Mouse (Mus musculus) MEL (cell line): ENCODE results near the gene 5430403G16Rik. TPM values are rescaled to one million over a fixed set of nuclear protein-coding genes. Genes with fewer than 3 reads are reported as not detected.
A peak's percentile ranks its signal among the peaks of the same experiment; 100 is the strongest.
"Not testable (repeated sequence)": the region's sequence is repeated elsewhere in the genome, so short reads cannot be mapped to it uniquely, and the experiment has no call there.

Experiments used
- DNase-seq: peaks from one replicate; pipeline ENCODE4 v3.0.0; 2011; ENCODE audit warnings: low read depth, low spot score
- H3K27ac ChIP-seq: 2 replicates; pipeline ENCODE4 v1.5.1; 2012; ENCODE audit warnings: low read depth, mild to moderate bottlenecking, control low read depth, low read length, moderate library complexity; ENCODE audit not compliant: control insufficient read depth
- H3K27me3 ChIP-seq, 2 experiments: fragments of 150-350 bp in 1 of 2; sonication (generic) in 1 of 2; 2 replicates each; pipeline ENCODE4 v1.6.1; 2012; ENCODE audit warnings: low read length in 2 of 2, mild to moderate bottlenecking in 2 of 2, improper control_type of control experiment in 1 of 2, moderate library complexity in 1 of 2; ENCODE audit not compliant: insufficient read depth in 2 of 2, control insufficient read depth in 1 of 2
- H3K36me3 ChIP-seq, 2 experiments: 2 replicates each; pipeline ENCODE4 v1.6.1; 2012 to 2014; ENCODE audit warnings: low read length in 2 of 2, improper control_type of control experiment in 1 of 2, inconsistent platforms in 1 of 2, mild to moderate bottlenecking in 1 of 2; ENCODE audit not compliant: insufficient read depth in 2 of 2, control insufficient read depth in 1 of 2
- H3K4me1 ChIP-seq, 2 experiments: fragments of 150-350 bp in 1 of 2; sonication (generic) in 1 of 2; 2 replicates each; pipeline ENCODE4 v1.6.1; 2012; ENCODE audit warnings: low read length in 2 of 2, improper control_type of control experiment in 1 of 2, mild to moderate bottlenecking in 1 of 2; ENCODE audit not compliant: insufficient read depth in 2 of 2, control insufficient read depth in 1 of 2
- H3K4me3 ChIP-seq, 2 experiments: fragments of 150-350 bp in 1 of 2; sonication (generic) in 1 of 2; 2 replicates each; pipeline ENCODE4 v1.5.1; 2012; ENCODE audit warnings: low read depth in 2 of 2, low read length in 2 of 2, mild to moderate bottlenecking in 2 of 2, moderate library complexity in 2 of 2, control low read depth in 1 of 2, improper control_type of control experiment in 1 of 2; ENCODE audit not compliant: control insufficient read depth in 1 of 2, insufficient read depth in 1 of 2
- H3K79me2 ChIP-seq: 2 replicates; pipeline ENCODE4 v1.6.1; 2012; ENCODE audit warnings: mild to moderate bottlenecking, low read length, moderate library complexity; ENCODE audit not compliant: control insufficient read depth, poor library complexity, insufficient read depth
- H3K9ac ChIP-seq: 2 replicates; pipeline ENCODE4 v1.6.1; 2012; ENCODE audit warnings: low read depth, mild to moderate bottlenecking, control low read depth, low read length, moderate library complexity; ENCODE audit not compliant: control insufficient read depth, poor library complexity, severe bottlenecking
- H3K9me3 ChIP-seq: fragments of 150-350 bp; sonication (generic); replicated peaks from 2 replicates; pipeline ENCODE4 v1.6.1; 2012; ENCODE audit warnings: mild to moderate bottlenecking, low read length, improper control_type of control experiment, moderate library complexity; ENCODE audit not compliant: insufficient read depth
- ELF1 ChIP-seq: IDR thresholded peaks from 2 replicates; pipeline ENCODE4 v1.6.1; 2014; ENCODE audit warnings: low read depth, mild to moderate bottlenecking, inconsistent platforms, low read length, improper control_type of control experiment, moderate library complexity
- HCFC1 ChIP-seq: IDR thresholded peaks from 2 replicates; pipeline ENCODE4 v1.6.1; 2012; ENCODE audit warnings: low read depth, mild to moderate bottlenecking, inconsistent platforms, low read length, improper control_type of control experiment, moderate library complexity
- MAX ChIP-seq: IDR thresholded peaks from 2 replicates; pipeline ENCODE4 v1.6.1; 2011; ENCODE audit warnings: low read length, improper control_type of control experiment
- MXI1 ChIP-seq: IDR thresholded peaks from 2 replicates; pipeline ENCODE4 v1.6.1; 2011; ENCODE audit warnings: mild to moderate bottlenecking, low read depth, low read length, improper control_type of control experiment
- NELFE ChIP-seq: IDR thresholded peaks from 2 replicates; pipeline ENCODE4 v1.6.1; 2011; ENCODE audit warnings: low read depth, low read length, improper control_type of control experiment
- NRF1 ChIP-seq: IDR thresholded peaks from 2 replicates; pipeline ENCODE4 v1.6.1; 2014; ENCODE audit warnings: low read depth, mild to moderate bottlenecking, inconsistent platforms, low read length, improper control_type of control experiment, moderate library complexity; ENCODE audit not compliant: poor library complexity, insufficient read depth, severe bottlenecking
- POLR2A ChIP-seq, 2 experiments: IDR thresholded peaks; 2 replicates each; pipeline ENCODE4 v1.6.1; 2011 to 2012; ENCODE audit warnings: low read length in 2 of 2, mild to moderate bottlenecking in 2 of 2, control low read depth in 1 of 2, improper control_type of control experiment in 1 of 2, low read depth in 1 of 2, moderate library complexity in 1 of 2; ENCODE audit not compliant: control insufficient read depth in 1 of 2, insufficient read depth in 1 of 2, poor library complexity in 1 of 2
- SIN3A ChIP-seq: IDR thresholded peaks from 2 replicates; pipeline ENCODE4 v1.6.1; 2012; ENCODE audit warnings: low read length, improper control_type of control experiment, inconsistent platforms
- TBP ChIP-seq: IDR thresholded peaks from 2 replicates; pipeline ENCODE4 v1.8.0; 2011; ENCODE audit warnings: low read depth, low read length, improper control_type of control experiment
- TCF12 ChIP-seq: IDR thresholded peaks from 2 replicates; pipeline ENCODE4 v1.6.1; 2014; ENCODE audit warnings: low read depth, mild to moderate bottlenecking, inconsistent platforms, low read length, improper control_type of control experiment, moderate library complexity
- ZMIZ1 ChIP-seq: IDR thresholded peaks from 2 replicates; pipeline ENCODE4 v1.6.1; 2012; ENCODE audit warnings: low read depth, mild to moderate bottlenecking, inconsistent platforms, low read length, improper control_type of control experiment, moderate library complexity
- polyA plus RNA-seq, 2 experiments: library from polyadenylated mRNA; stranded (reverse) in 1 of 2; unstranded in 1 of 2; fragments of >175 nt in 1 of 2; fragments of >200 nt in 1 of 2; gene quantifications; 2 replicates each; pipeline versions ENCODE4 v1.2.1 to v1.2.4; 2012; ENCODE audit warnings: low replicate concordance in 2 of 2, low read depth in 1 of 2; ENCODE audit not compliant: insufficient read length in 2 of 2, insufficient read depth in 1 of 2, missing spikeins in 1 of 2
- total RNA-seq: library from RNA; depleted of rRNA; stranded (reverse); fragments of 300-350 nt; gene quantifications from 2 replicates; pipeline ENCODE4 v1.2.3, GENCODE M21; 2012; rRNA removed

5430403G16Rik gene
- 1.5 and 1.6 TPM in 2 replicates for total RNA-seq
- 100 to 1,000 TPM in 1 of 2 experiments, 1 to 10 TPM in 1; 1.4 to 145 TPM for polyA plus RNA-seq

DNA sequence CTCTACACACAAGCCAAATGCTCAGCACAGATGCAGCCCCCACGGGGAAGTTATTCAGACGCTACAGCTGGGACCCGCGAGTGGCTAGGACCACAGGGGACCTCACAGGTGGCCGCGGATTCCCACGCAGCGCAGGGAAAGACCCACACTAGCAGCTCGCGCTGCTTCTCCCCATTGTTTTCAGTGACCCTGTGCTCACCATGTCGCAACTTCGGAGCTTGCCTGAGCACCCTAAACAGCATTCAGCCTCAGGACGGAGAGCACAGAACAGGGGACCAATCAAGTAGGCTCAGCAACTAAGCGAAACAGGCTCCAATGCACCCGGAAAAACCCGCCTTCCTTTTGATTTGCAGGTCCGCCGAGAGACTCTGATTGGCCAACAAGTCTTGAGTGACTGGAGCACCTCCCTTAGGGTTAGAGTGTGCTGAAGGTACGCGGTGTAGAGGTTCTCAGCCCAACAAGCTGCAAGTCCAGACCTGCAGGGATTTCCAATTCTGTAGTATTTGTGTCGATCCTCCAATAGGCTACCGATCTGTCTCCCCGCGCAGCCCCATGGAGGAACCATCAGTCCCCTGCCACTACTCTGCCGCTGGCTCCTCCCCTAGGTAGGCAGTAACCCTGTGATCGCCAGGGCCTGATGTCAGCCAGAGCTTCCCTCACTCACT is at the start of gene 5430403G16Rik:
Gene 5430403G16Rik, minus strand, starts transcription at position 505 of the 665 bp plus-strand sequence.
- DNase-seq: peak; percentile 96
- not testable (repeated sequence) for H3K27me3 ChIP-seq, H3K79me2 ChIP-seq, H3K9me3 ChIP-seq, H3K36me3 ChIP-seq, H3K4me1 ChIP-seq
- TF ChIP-seq POLR2A (IDR thresholded peaks at IDR 0.05; ENCODE audit: control insufficient read depth in 1 of 2, insufficient read depth in 1 of 2, low read depth in 1 of 2, low read length in 2 of 2, poor library complexity in 1 of 2) (peak; percentile 43 to 65; a peak in 2 of 4 replicates), TCF12 (0 out of 2 replicates have a peak, but pooled peaks have one; percentile 7), MXI1 (peak; percentile 25), TBP (0 out of 2 replicates have a peak, but pooled peaks have one; percentile 45), HCFC1 (peak; percentile 25; the same call in 1 of the 2 replicates), MAX (0 out of 2 replicates have a peak, but pooled peaks have one; percentile 40), ZMIZ1 (0 out of 2 replicates have a peak, but pooled peaks have one; percentile 47), SIN3A (peak; percentile 46; the same call in 1 of the 2 replicates), NELFE (peak; percentile 35; the same call in 1 of the 2 replicates), NRF1 (0 out of 2 replicates have a peak, but pooled peaks have one; percentile 10), ELF1 (peak; percentile 54; the same call in 1 of the 2 replicates)
- H3K9ac ChIP-seq: peak within 1 kb of the TSS; percentile 72
- H3K27ac ChIP-seq: peak within 1 kb of the TSS; percentile 48
- peak within 1 kb of the TSS; percentile 79 to 85 for H3K4me3 ChIP-seq

DNA sequence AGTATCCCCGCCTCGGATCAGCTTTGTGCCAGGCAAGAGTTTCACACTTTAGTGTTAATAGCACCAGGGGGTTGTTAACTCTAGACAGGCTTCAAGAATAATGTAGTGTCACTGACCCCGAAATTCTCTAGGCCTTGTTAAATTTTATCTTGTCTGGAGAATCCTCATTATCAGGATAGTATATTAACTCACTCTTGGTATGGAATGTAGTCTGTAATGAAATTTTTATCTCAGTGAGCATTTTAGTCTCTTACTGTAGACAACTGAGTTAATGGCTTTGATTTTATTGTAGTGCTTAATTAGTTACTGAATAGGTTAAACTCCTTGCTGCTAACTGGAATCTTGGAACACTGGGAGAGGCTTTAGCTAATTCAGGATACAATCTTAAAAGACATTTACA is 26.5 kb upstream of the 5430403G16Rik start:
- not testable (repeated sequence) for DNase-seq, H3K4me1 ChIP-seq, H3K27me3 ChIP-seq, H3K27ac ChIP-seq, H3K4me3 ChIP-seq, H3K9ac ChIP-seq, H3K9me3 ChIP-seq, H3K79me2 ChIP-seq, H3K36me3 ChIP-seq

DNA sequence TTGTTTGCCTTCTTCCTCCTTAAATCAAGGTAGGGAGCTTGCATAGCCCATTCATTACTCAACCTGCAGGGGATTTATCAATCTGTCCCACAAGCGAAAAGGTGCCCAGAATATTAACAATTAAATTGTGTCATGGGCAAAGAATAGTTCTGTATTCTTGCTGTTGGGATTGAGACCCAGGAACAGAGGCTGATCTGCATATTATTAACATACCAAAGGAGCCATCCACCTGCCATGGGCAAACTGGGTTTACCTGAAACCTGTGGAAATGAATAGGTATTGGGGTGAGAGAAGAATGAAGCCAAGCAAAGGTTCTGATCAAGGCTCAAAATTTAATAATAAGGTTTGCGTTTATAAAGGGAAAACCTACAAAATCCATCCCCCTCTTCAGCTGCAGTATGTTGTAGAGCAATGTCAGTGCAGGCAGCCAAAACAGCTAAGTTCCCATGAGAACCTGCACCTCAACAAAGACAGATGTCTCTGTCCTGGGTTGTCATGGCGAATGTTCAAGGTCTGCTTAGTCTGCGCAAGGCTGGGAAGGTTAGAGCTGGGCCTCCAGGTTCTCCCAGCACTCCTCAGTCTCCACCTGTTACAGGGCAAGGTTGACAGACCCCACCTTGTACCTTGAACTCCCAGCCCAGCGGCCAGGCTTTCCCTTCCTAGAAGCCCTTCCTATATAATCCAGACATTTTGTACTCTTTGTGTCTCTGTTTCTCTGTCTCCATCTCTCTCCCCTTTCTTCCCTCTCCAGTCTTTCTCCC is 544 bp upstream of the 5430403G16Rik start:
- DNase-seq, H3K27me3 ChIP-seq, H3K27ac ChIP-seq, H3K36me3 ChIP-seq, H3K79me2 ChIP-seq, H3K9me3 ChIP-seq, H3K4me1 ChIP-seq: not testable (repeated sequence)
- Histone ChIP-seq H3K4me3 (peak overlapping the region; percentile 79 to 85), H3K9ac (peak overlapping the region; percentile 57)
